In genomic region chrX:71815631-71816345, GRCm38 (mm10) we compare ENCODE assay signal across 8 mouse cellular contexts. TPM values are rescaled to one million over a fixed set of nuclear protein-coding genes. Genes with fewer than 3 reads are reported as not detected.
DNase-seq lines count a peak whose midpoint lies in the region; ATAC-seq and TF ChIP-seq lines count a peak whose summit lies in the region.

TSS of gene Vma21 (plus strand) at chrX:71815924.

- no peak for TF ChIP-seq CTCF in CH12.LX (conservative IDR thresholded peaks at IDR 0.05 in 1 of 2, IDR thresholded peaks at IDR 0.05 in 1 of 2; ENCODE audit: low read depth in 2 of 2, low read length in 2 of 2)

- peak within 1 kb of the TSS; percentile 74 for H3K27ac ChIP-seq in CH12.LX (ENCODE audit: insufficient read depth, low read depth)
- no peak within 1 kb of the TSS; the same call in 1 of the 2 replicates for H3K27ac ChIP-seq in embryonic facial prominence, embryonic 11.5 days (replicated peaks; ENCODE audit: low read depth, low read length)
- H3K27ac ChIP-seq in heart, embryonic 10.5 days, result peak within 1 kb of the TSS; percentile 86
- peak within 1 kb of the TSS; percentile 69 for H3K27ac ChIP-seq in liver, embryonic 16.5 days (ENCODE audit: low read length)

- no peak; the same call in 1 of the 2 replicates for TF ChIP-seq POLR2A in CH12.LX (IDR thresholded peaks at IDR 0.05; ENCODE audit: low read depth, low read length)

- no peak for TF ChIP-seq EP300 in CH12.LX (IDR thresholded peaks at IDR 0.05; ENCODE audit: low read length)

- in situ Hi-C loops in CH12.LX (cut with MboI; ENCODE audit: low pct_ligation_motif_present, low pct_unique_long_range_greater_than_20kb, low sequenced_read_pairs), result no loop called here

- H3K79me2 ChIP-seq in CH12.LX (replicated peaks; ENCODE audit: control insufficient read depth, extremely low read depth, insufficient read depth, poor library complexity, severe bottlenecking), result peaks cover 7% of the 10 kb centered on the region

- peak within 1 kb of the TSS; percentile 64 for H3K4me2 ChIP-seq in CH12.LX (ENCODE audit: insufficient read depth, low read depth, poor library complexity, severe bottlenecking)
- H3K4me2 ChIP-seq in embryonic facial prominence, embryonic 11.5 days (ENCODE audit: low read depth, low read length), result peak within 1 kb of the TSS; percentile 37
- H3K4me2 ChIP-seq in liver, embryonic 16.5 days (ENCODE audit: low read depth, low read length), result peak within 1 kb of the TSS; percentile 67

- peak within 1 kb of the TSS; percentile 61 to 90 (median 73) for H3K4me3 ChIP-seq in CH12.LX (replicated peaks in 1 of 3; ENCODE audit: low read depth in 2 of 3, low read length in 2 of 3, poor library complexity in 1 of 3)
- H3K4me3 ChIP-seq in embryonic facial prominence, embryonic 11.5 days (ENCODE audit: low read depth, low read length), result peak within 1 kb of the TSS; percentile 61
- H3K4me3 ChIP-seq in heart, embryonic 10.5 days, result peak within 1 kb of the TSS; percentile 68
- H3K4me3 ChIP-seq in liver, embryonic 16.5 days (ENCODE audit: low read depth, low read length), result peak within 1 kb of the TSS; percentile 69

- no peaks in the 10 kb centered on the region for H3K9me3 ChIP-seq in CH12.LX (replicated peaks; ENCODE audit: low read length)
- H3K9me3 ChIP-seq in embryonic facial prominence, embryonic 11.5 days (replicated peaks; ENCODE audit: control insufficient read depth, low read length), result no peaks in the 10 kb centered on the region
- H3K9me3 ChIP-seq in heart, embryonic 10.5 days, result no peaks in the 10 kb centered on the region
- no peaks in the 10 kb centered on the region for H3K9me3 ChIP-seq in liver, embryonic 16.5 days (replicated peaks; ENCODE audit: control insufficient read depth, low read length)

- 36% methylated on average over 12 of the region's 12 CpGs for WGBS in embryonic facial prominence, embryonic 11.5 days
- 31% methylated on average over 12 of the region's 12 CpGs for WGBS in heart, embryonic 10.5 days
- WGBS in liver, embryonic 16.5 days (ENCODE audit: insufficient replicate concordance), result 43% methylated on average over 12 of the region's 12 CpGs

- peaks cover 0 to 3% of the 10 kb centered on the region in 2 experiments; a peak in 2 of 4 replicates for H3K4me1 ChIP-seq in CH12.LX (ENCODE audit: control insufficient read depth in 1 of 2, insufficient read depth in 2 of 2)
- H3K4me1 ChIP-seq in embryonic facial prominence, embryonic 11.5 days (ENCODE audit: control insufficient read depth, insufficient read depth, low read length), result no peaks in the 10 kb centered on the region
- H3K4me1 ChIP-seq in heart, embryonic 10.5 days, result no peaks in the 10 kb centered on the region
- no peaks in the 10 kb centered on the region for H3K4me1 ChIP-seq in liver, embryonic 16.5 days (ENCODE audit: control insufficient read depth, low read depth, low read length)

- H3K9ac ChIP-seq in CH12.LX (ENCODE audit: insufficient read depth, low read depth), result peak within 1 kb of the TSS; percentile 84
- H3K9ac ChIP-seq in embryonic facial prominence, embryonic 11.5 days (replicated peaks; ENCODE audit: low read length), result peak within 1 kb of the TSS; percentile 74
- peak within 1 kb of the TSS; percentile 69 for H3K9ac ChIP-seq in liver, embryonic 16.5 days (ENCODE audit: low read depth, low read length)

- TF ChIP-seq RAD21 in CH12.LX (IDR thresholded peaks at IDR 0.05; ENCODE audit: low read depth, low read length), result no peak

- dilution Hi-C loops in CH12.LX (cut with MboI; ENCODE audit: extremely low pct_ligation_motif_present, extremely low pct_unique_long_range_greater_than_20kb, low sequenced_read_pairs), result no loop called here

- 0 out of 2 replicates have a peak, but pooled peaks have one; percentile 3 for ATAC-seq in embryonic facial prominence, embryonic 11.5 days (replicated peaks; ENCODE audit: insufficient number of reproducible peaks, low FRiP score, low TSS enrichment, low read depth)
- no peak for ATAC-seq in liver, embryonic 16.5 days (ENCODE audit: low read depth)

- H3K27me3 ChIP-seq in CH12.LX (replicated peaks), result no peaks in the 10 kb centered on the region
- H3K27me3 ChIP-seq in embryonic facial prominence, embryonic 11.5 days (ENCODE audit: control insufficient read depth, insufficient read depth, low read length), result no peaks in the 10 kb centered on the region; the same call in 1 of the 2 replicates
- no peaks in the 10 kb centered on the region for H3K27me3 ChIP-seq in heart, embryonic 10.5 days (ENCODE audit: insufficient read depth, poor library complexity, severe bottlenecking)
- H3K27me3 ChIP-seq in liver, embryonic 16.5 days (ENCODE audit: control insufficient read depth, insufficient read depth, low read depth, low read length), result no peaks in the 10 kb centered on the region

- DNase-seq in CH12.LX (ENCODE audit: extremely low read depth) (peak; percentile 21), ZHBTc4 (ENCODE audit: low read depth, low spot score) (peak; percentile 6)
- no peak for DNase-seq in embryonic facial prominence, embryonic 11.5 days (ENCODE audit: low spot score)
- DNase-seq in heart, embryonic 10.5 days (ENCODE audit: low spot score), result no peak
- DNase-seq in kidney, postnatal 14 days, result peak; percentile 8
- peak; percentile 17 for DNase-seq in retina, postnatal 7 days (ENCODE audit: low read depth, low spot score)
- no peak for DNase-seq in T-cell, adult 2 months (ENCODE audit: low spot score)

- H3K36me3 ChIP-seq in CH12.LX (replicated peaks in 1 of 2; ENCODE audit: control insufficient read depth in 1 of 2, insufficient read depth in 1 of 2, low read length in 1 of 2), result peaks cover 0 to 4% of the 10 kb centered on the region in 2 experiments
- H3K36me3 ChIP-seq in embryonic facial prominence, embryonic 11.5 days (replicated peaks; ENCODE audit: control insufficient read depth, insufficient read depth, low read depth, low read length), result no peaks in the 10 kb centered on the region
- H3K36me3 ChIP-seq in heart, embryonic 10.5 days, result no peaks in the 10 kb centered on the region
- no peaks in the 10 kb centered on the region for H3K36me3 ChIP-seq in liver, embryonic 16.5 days (ENCODE audit: control insufficient read depth, insufficient read depth)

TF ChIP-seq in CH12.LX, 34 proteins besides CTCF, POLR2A, EP300 and RAD21:
- no peak for TF ChIP-seq SIN3A (IDR thresholded peaks at IDR 0.05; ENCODE audit: low read length)

RNA-seq across cellular contexts. Expression of gene Vma21, which starts in this region (rescaled TPM):
- 4.1 and 5.2 TPM in 2 replicates for total RNA-seq in CH12.LX (2012; rRNA removed)
- total RNA-seq in CH12.LX (2014; rRNA removed), result 26.8 and 27.3 TPM in 2 replicates
- polyA plus RNA-seq in CH12.LX (2012; ENCODE audit: insufficient read length, low read depth), result 24.8 and 28.6 TPM in 2 replicates
- 28.9 and 38.0 TPM in 2 replicates for polyA plus RNA-seq in embryonic facial prominence, embryonic 11.5 days (2014; fragmentation: Nextera tagmentation; extraction: Ambion mirVana)
- 40.0 and 46.8 TPM in 2 replicates for polyA plus RNA-seq in heart, embryonic 10.5 days (2016; fragmentation: Nextera tagmentation; extraction: Ambion mirVana)
- polyA plus RNA-seq in liver, embryonic 16.5 days (2015; fragmentation: Nextera tagmentation; extraction: Ambion mirVana), result 22.1 and 22.5 TPM in 2 replicates

Comparison
In these comparisons a context has a peak if more than half of its experiments do, and no peak if none do; other contexts are left out.
1. DNase-seq: peak in CH12.LX (single experiment), ZHBTc4 (single experiment), kidney, postnatal 14 days (single experiment) and retina, postnatal 7 days (single experiment); none in embryonic facial prominence, embryonic 11.5 days (single experiment), heart, embryonic 10.5 days (single experiment) and T-cell, adult 2 months (single experiment).
2. Peak in every context shown above with its lines, with median percentiles within 50 percentile points of each other: H3K4me2 ChIP-seq, H3K4me3 ChIP-seq and H3K9ac ChIP-seq.